Mouse (Mus musculus) heart, adult 2 months (tissue): ENCODE measurements at regions not wholly inside any gene's neighbourhood (a gene's known extent, or its start where the extent isn't known, plus 50 kb on each side); places are given as distances from the start of the nearest gene placed in this dataset.

ENCODE experiments used
- CTCF ChIP-seq: fragments of 200-600 bp; IDR thresholded peaks from 2 replicates; pipeline ENCODE4 v1.8.1; 2022; ENCODE audit warnings: antibody characterized with exemption, mild to moderate bottlenecking, moderate library complexity
- EP300 ChIP-seq: fragments of 200-500 bp; IDR thresholded peaks from 2 replicates; pipeline ENCODE4 v1.6.1; 2011; ENCODE audit warnings: low read depth, low read length, control low read depth; ENCODE audit not compliant: insufficient read depth
- POLR2A ChIP-seq: fragments of 200-500 bp; IDR thresholded peaks from 2 replicates; pipeline ENCODE4 v1.6.1; 2011; ENCODE audit warnings: mild to moderate bottlenecking, low read depth, low read length, control low read depth; ENCODE audit not compliant: insufficient read depth

DNA sequence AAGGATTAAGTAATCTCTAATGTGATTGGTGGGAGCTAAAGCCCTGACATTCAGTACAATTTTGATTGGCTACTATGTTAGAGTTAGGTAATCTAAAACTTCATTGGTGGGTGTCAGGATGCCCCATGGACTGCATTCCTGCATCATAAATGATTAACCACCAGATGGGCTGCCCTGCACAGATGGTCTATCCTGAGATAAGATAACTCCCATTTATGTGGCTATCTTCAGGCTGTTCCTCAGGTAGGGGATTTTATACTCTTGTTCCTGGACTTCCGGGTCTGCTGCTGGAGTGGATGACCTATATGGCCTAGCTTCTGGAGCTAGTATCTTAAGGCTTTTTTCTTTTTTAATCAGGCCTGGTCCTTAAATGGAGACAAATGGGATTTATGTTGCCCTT lies 69.5 kb upstream of the G2e3 start:
- TF ChIP-seq CTCF (no peak), POLR2A (no peak), EP300 (no peak)
